Mouse (Mus musculus) testis, adult 2 months (tissue): ENCODE measurements around the gene Tmem131l. TPM values are rescaled to one million over a fixed set of nuclear protein-coding genes. Genes with fewer than 3 reads are reported as not detected.

ENCODE experiments used
- H3K27ac ChIP-seq: fragments of 200-500 bp; 2 replicates; pipeline ENCODE4 v1.5.1; 2012; ENCODE audit warnings: low read depth, low read length; ENCODE audit not compliant: control insufficient read depth, insufficient read depth
- H3K27me3 ChIP-seq: fragments of 200-500 bp; 2 replicates; pipeline ENCODE4 v1.6.1; 2012; ENCODE audit warnings: mild to moderate bottlenecking, low read length, moderate library complexity; ENCODE audit not compliant: control insufficient read depth, insufficient read depth
- H3K36me3 ChIP-seq: fragments of 200-500 bp; 2 replicates; pipeline ENCODE4 v1.6.1; 2012; ENCODE audit warnings: mild to moderate bottlenecking, low read length; ENCODE audit not compliant: control insufficient read depth, insufficient read depth
- H3K4me1 ChIP-seq: fragments of 200-500 bp; 2 replicates; pipeline ENCODE4 v1.6.1; 2012; ENCODE audit warnings: low read length; ENCODE audit not compliant: control insufficient read depth, insufficient read depth
- H3K4me3 ChIP-seq: fragments of 200-500 bp; 2 replicates; pipeline ENCODE4 v1.5.1; 2012; ENCODE audit warnings: low read depth, mild to moderate bottlenecking, low read length, moderate library complexity, mixed read lengths; ENCODE audit not compliant: control insufficient read depth
- CTCF ChIP-seq: fragments of 200-500 bp; IDR thresholded peaks from 2 replicates; pipeline ENCODE4 v1.5.1; 2012; ENCODE audit warnings: low read depth, mild to moderate bottlenecking, inconsistent platforms, low read length, moderate library complexity; ENCODE audit not compliant: control insufficient read depth, insufficient read depth, insufficient replicate concordance
- POLR2A ChIP-seq: fragments of 200-500 bp; IDR thresholded peaks from 2 replicates; pipeline ENCODE4 v1.6.1; 2012; ENCODE audit warnings: low read depth, mild to moderate bottlenecking, inconsistent platforms, low read length, moderate library complexity; ENCODE audit not compliant: control insufficient read depth
- polyA plus RNA-seq: library from polyadenylated mRNA; depleted of rRNA; stranded (reverse); fragments of >200 nt; gene quantifications from 2 replicates; pipeline ENCODE4 v1.2.3, GENCODE M21; 2012; rRNA removed

Gene Tmem131l
- polyA plus RNA-seq, 1 experiment, result 58.1 TPM

GRCm38 (mm10) chr3:83862956-83863355, 177.0 kb downstream of the Tmem131l start:
- Histone ChIP-seq H3K27ac (peak overlapping the region; percentile 9; the same call in 1 of the 2 replicates), H3K36me3 (no peaks in the 10 kb centered on the region), H3K27me3 (no peaks in the 10 kb centered on the region), H3K4me3 (no peak overlapping the region), H3K4me1 (peaks cover 4% of the 10 kb centered on the region; the same call in 1 of the 2 replicates)
- TF ChIP-seq CTCF (no peak), POLR2A (no peak)

- H3K36me3 ChIP-seq, result no peaks in the 10 kb centered on the region
- TF ChIP-seq CTCF (no peak), POLR2A (no peak)
- H3K4me3 ChIP-seq, result no peak overlapping the region
- H3K27me3 ChIP-seq, result no peaks in the 10 kb centered on the region
- H3K4me1 ChIP-seq, result peaks cover 4% of the 10 kb centered on the region; the same call in 1 of the 2 replicates
- no peak overlapping the region for H3K27ac ChIP-seq
Measured at GRCm38 (mm10) chr3:83859595-83859994, 180.4 kb downstream of the Tmem131l start.

GRCm38 (mm10) chr3:83859071-83859470, 180.9 kb downstream of the Tmem131l start:
- H3K4me1 ChIP-seq, result peaks cover 4% of the 10 kb centered on the region; the same call in 1 of the 2 replicates
- no peaks in the 10 kb centered on the region for H3K27me3 ChIP-seq
- no peaks in the 10 kb centered on the region for H3K36me3 ChIP-seq
- TF ChIP-seq POLR2A (no peak), CTCF (no peak)
- H3K4me3 ChIP-seq, result no peak overlapping the region
- H3K27ac ChIP-seq, result no peak overlapping the region

GRCm38 (mm10) chr3:83857621-83858020, 182.4 kb downstream of the Tmem131l start:
- Histone ChIP-seq H3K27me3 (no peaks in the 10 kb centered on the region), H3K36me3 (no peaks in the 10 kb centered on the region), H3K4me1 (peaks cover 4% of the 10 kb centered on the region; the same call in 1 of the 2 replicates), H3K4me3 (peak overlapping the region; percentile 73), H3K27ac (no peak overlapping the region)
- TF ChIP-seq POLR2A (no peak; the same call in 1 of the 2 replicates), CTCF (no peak)

GRCm38 (mm10) chr3:83855643-83856042, 184.3 kb downstream of the Tmem131l start:
- TF ChIP-seq POLR2A (no peak), CTCF (no peak)
- Histone ChIP-seq H3K27ac (no peak overlapping the region), H3K4me3 (no peak overlapping the region), H3K27me3 (no peaks in the 10 kb centered on the region), H3K4me1 (peaks cover 4% of the 10 kb centered on the region; the same call in 1 of the 2 replicates), H3K36me3 (no peaks in the 10 kb centered on the region)

- Histone ChIP-seq H3K36me3 (no peaks in the 10 kb centered on the region), H3K4me1 (no peaks in the 10 kb centered on the region), H3K27ac (no peak overlapping the region), H3K27me3 (no peaks in the 10 kb centered on the region), H3K4me3 (no peak overlapping the region)
- TF ChIP-seq POLR2A (no peak), CTCF (no peak)
Measured at GRCm38 (mm10) chr3:83849341-83849740, 190.6 kb downstream of the Tmem131l start.

Other genes starting within 250 kb of the Tmem131l start
- gene Tlr2, start 198.4 kb downstream of the Tmem131l start, polyA plus RNA-seq, result 0.14 and 0.21 TPM in 2 replicates
- 1.2 TPM in 2 replicates for gene Mnd1, start 115.6 kb upstream of the Tmem131l start, polyA plus RNA-seq
- gene Gm6525, start 133.9 kb upstream of the Tmem131l start, polyA plus RNA-seq, result 0.40 and 0.43 TPM in 2 replicates